Mouse (Mus musculus): Measurements from ENCODE around the gene Jak2. TPM values are rescaled to one million over a fixed set of nuclear protein-coding genes. Genes with fewer than 3 reads are reported as not detected.

Gene Jak2
- total RNA-seq, 2 experiments from 2014 or later, result 16.2 to 18.4 TPM

- DNase-seq (ENCODE audit: low spot score in 2 of 2), result no peak
Measured at GRCm38 (mm10) chr19:29251958-29252801, 552 bp downstream of the Jak2 start.

- DNase-seq (ENCODE audit: low spot score in 2 of 2), result no peak
Measured at GRCm38 (mm10) chr19:29252831-29253545, 1.4 kb downstream of the Jak2 start.

GRCm38 (mm10) chr19:29253728-29254127, 2.1 kb downstream of the Jak2 start:
- peak; percentile 76 to 83 for DNase-seq (ENCODE audit: low spot score in 2 of 2)

GRCm38 (mm10) chr19:29254671-29255070, 3.0 kb downstream of the Jak2 start:
- no peak for DNase-seq (ENCODE audit: low spot score in 2 of 2)

- DNase-seq (ENCODE audit: low spot score in 2 of 2), result no peak
Measured at GRCm38 (mm10) chr19:29255327-29256027, 3.8 kb downstream of the Jak2 start.

- no peak for DNase-seq (ENCODE audit: low spot score in 2 of 2)
Measured at GRCm38 (mm10) chr19:29261638-29262037, 10.0 kb downstream of the Jak2 start.

- no peak for DNase-seq (ENCODE audit: low spot score in 2 of 2)
Measured at GRCm38 (mm10) chr19:29263492-29263891, 11.9 kb downstream of the Jak2 start.

- no peak for DNase-seq (ENCODE audit: low spot score in 2 of 2)
Measured at GRCm38 (mm10) chr19:29265538-29265937, 13.9 kb downstream of the Jak2 start.

GRCm38 (mm10) chr19:29267075-29267868, 15.6 kb downstream of the Jak2 start:
- no peak for DNase-seq (ENCODE audit: low spot score in 2 of 2)

GRCm38 (mm10) chr19:29268788-29269321, 17.2 kb downstream of the Jak2 start:
- no peak for DNase-seq (ENCODE audit: low spot score in 2 of 2)

- DNase-seq (ENCODE audit: low spot score in 2 of 2), result no peak
Measured at GRCm38 (mm10) chr19:29270226-29270625, 18.6 kb downstream of the Jak2 start.

GRCm38 (mm10) chr19:29271147-29271578, 19.5 kb downstream of the Jak2 start:
- DNase-seq (ENCODE audit: low spot score in 2 of 2), result no peak

- no peak for DNase-seq (ENCODE audit: low spot score in 2 of 2)
Measured at GRCm38 (mm10) chr19:29272011-29272809, 20.6 kb downstream of the Jak2 start.

GRCm38 (mm10) chr19:29276414-29276813, 24.8 kb downstream of the Jak2 start:
- DNase-seq (ENCODE audit: low spot score in 2 of 2), result no peak

GRCm38 (mm10) chr19:29278944-29279587, 27.4 kb downstream of the Jak2 start:
- DNase-seq (ENCODE audit: low spot score in 2 of 2), result no peak

- no peak for DNase-seq (ENCODE audit: low spot score in 2 of 2)
Measured at GRCm38 (mm10) chr19:29285451-29285869, 33.8 kb downstream of the Jak2 start.

- no peak for DNase-seq (ENCODE audit: low spot score in 2 of 2)
Measured at GRCm38 (mm10) chr19:29287863-29288262, 36.2 kb downstream of the Jak2 start.

GRCm38 (mm10) chr19:29291532-29291931, 39.9 kb downstream of the Jak2 start:
- no peak for DNase-seq (ENCODE audit: low spot score in 2 of 2)

GRCm38 (mm10) chr19:29292546-29292945, 40.9 kb downstream of the Jak2 start:
- no peak for DNase-seq (ENCODE audit: low spot score in 2 of 2)

Data from gastrocnemius, postnatal 4 days (tissue).